ENCODE assay signal across 8 mouse cellular contexts in genomic region chr12:104978943-104979723, GRCm38 (mm10). TPM values are rescaled to one million over a fixed set of nuclear protein-coding genes. Genes with fewer than 3 reads are reported as not detected.
DNase-seq lines count a peak whose midpoint lies in the region; ATAC-seq and TF ChIP-seq lines count a peak whose summit lies in the region.

No protein-coding gene starts in this region.

- DNase-seq in heart, postnatal 10 days: no peak
- peak; percentile 60 for DNase-seq in 3134 (ENCODE audit: extremely low read depth, insufficient read length, low spot score)
- DNase-seq in ZHBTc4 (ENCODE audit: low read depth, low spot score): peak; percentile 22
- DNase-seq in limb, embryonic 14.5 days (ENCODE audit: low spot score): peak; percentile 51
- DNase-seq in T-cell, adult 2 months (ENCODE audit: low spot score): no peak
- no peak for DNase-seq in spleen, postnatal 36 days (ENCODE audit: low spot score in 2 of 2)
- DNase-seq in adipocyte (ENCODE audit: low spot score): no peak

- H3K27me3 ChIP-seq in heart, embryonic 16.5 days (ENCODE audit: control insufficient read depth, insufficient read depth, low read length): no peaks in the 10 kb centered on the region
- no peaks in the 10 kb centered on the region for H3K27me3 ChIP-seq in limb, embryonic 14.5 days (ENCODE audit: control insufficient read depth, insufficient read depth, low read length)

- peaks cover 4% of the 10 kb centered on the region; the same call in 1 of the 2 replicates for H3K9me3 ChIP-seq in heart, embryonic 16.5 days (replicated peaks; ENCODE audit: control insufficient read depth, low read length)
- no peaks in the 10 kb centered on the region for H3K9me3 ChIP-seq in limb, embryonic 14.5 days (ENCODE audit: control insufficient read depth, low read length)

- 0 out of 2 replicates have a peak overlapping the region, but pooled peaks have one; percentile 3 for H3K4me3 ChIP-seq in heart, embryonic 16.5 days (ENCODE audit: low read length)
- no peak overlapping the region for H3K4me3 ChIP-seq in limb, embryonic 14.5 days (replicated peaks; ENCODE audit: low read length)

- H3K9ac ChIP-seq in heart, embryonic 16.5 days (ENCODE audit: low read length): peak overlapping the region; percentile 21; the same call in 1 of the 2 replicates
- H3K9ac ChIP-seq in limb, embryonic 14.5 days (ENCODE audit: low read depth, low read length, severe bottlenecking): no peak overlapping the region

- peaks cover 10% of the 10 kb centered on the region for H3K4me1 ChIP-seq in heart, embryonic 16.5 days (ENCODE audit: control insufficient read depth, insufficient read depth, low read length)
- peaks cover 13% of the 10 kb centered on the region for H3K4me1 ChIP-seq in limb, embryonic 14.5 days (ENCODE audit: control insufficient read depth, insufficient read depth, low read length)

- 60% methylated on average over 22 of the region's 22 CpGs for WGBS in heart, embryonic 16.5 days
- 58% methylated on average over 22 of the region's 22 CpGs for WGBS in limb, embryonic 14.5 days

- H3K27ac ChIP-seq in heart, embryonic 16.5 days (ENCODE audit: low read length): peak overlapping the region; percentile 81
- H3K27ac ChIP-seq in limb, embryonic 14.5 days (replicated peaks; ENCODE audit: low read depth, low read length): 0 out of 2 replicates have a peak overlapping the region, but pooled peaks have one; percentile 33

- peak overlapping the region; percentile 33 for H3K4me2 ChIP-seq in heart, embryonic 16.5 days (ENCODE audit: low read depth, low read length)
- 0 out of 2 replicates have a peak overlapping the region, but pooled peaks have one; percentile 7 for H3K4me2 ChIP-seq in limb, embryonic 14.5 days (replicated peaks; ENCODE audit: low read depth, low read length, severe bottlenecking)

- H3K36me3 ChIP-seq in heart, embryonic 16.5 days (ENCODE audit: control insufficient read depth, insufficient read depth): peaks cover 4% of the 10 kb centered on the region; the same call in 1 of the 2 replicates
- no peaks in the 10 kb centered on the region for H3K36me3 ChIP-seq in limb, embryonic 14.5 days (ENCODE audit: control insufficient read depth, insufficient read depth, low read length)

- intact Hi-C loops in heart, postnatal 10 days (cut with DNase I): no loop called here

- ATAC-seq in heart, embryonic 16.5 days (replicated peaks; ENCODE audit: extremely low read depth, insufficient read depth, low FRiP score): peak; percentile 67; the same call in 1 of the 2 replicates
- ATAC-seq in limb, embryonic 14.5 days (ENCODE audit: low FRiP score, low read depth): peak; percentile 49; the same call in 1 of the 2 replicates

- TF ChIP-seq POLR2A in limb, embryonic 14.5 days (IDR thresholded peaks at IDR 0.05; ENCODE audit: borderline replicate concordance, extremely low read depth, insufficient read depth, insufficient read length): no peak

RNA-seq across cellular contexts. Expression of gene Syne3, which starts 30.5 kb away (rescaled TPM):
- 1.9 and 2.0 TPM in 2 replicates for polyA plus RNA-seq in heart, embryonic 16.5 days (2015; fragmentation: Nextera tagmentation; extraction: Ambion mirVana)
- 1 to 10 TPM; 6.1 to 6.4 TPM for total RNA-seq in heart, postnatal 10 days (2021)
- polyA plus RNA-seq in limb, embryonic 14.5 days (2012; rRNA removed): 2.6 and 3.0 TPM in 2 replicates
- polyA plus RNA-seq in limb, embryonic 14.5 days (2014; fragmentation: Nextera tagmentation; extraction: Ambion mirVana): 1.2 and 2.0 TPM in 2 replicates

RNA-seq across cellular contexts. Expression of gene Glrx5, which starts 53.4 kb away (rescaled TPM):
- 170 and 173 TPM in 2 replicates for polyA plus RNA-seq in heart, embryonic 16.5 days (2015; fragmentation: Nextera tagmentation; extraction: Ambion mirVana)
- total RNA-seq in heart, postnatal 10 days (2021): 10 to 100 TPM; 84.5 to 86.0 TPM
- 70.0 and 85.1 TPM in 2 replicates for polyA plus RNA-seq in limb, embryonic 14.5 days (2012; rRNA removed)
- 163 and 175 TPM in 2 replicates for polyA plus RNA-seq in limb, embryonic 14.5 days (2014; fragmentation: Nextera tagmentation; extraction: Ambion mirVana)

Comparison
In these comparisons a context has a peak if more than half of its experiments do, and no peak if none do; other contexts are left out.
1. DNase-seq: peak in 3134 (single experiment), ZHBTc4 (single experiment) and limb, embryonic 14.5 days (single experiment); none in heart, postnatal 10 days (0 of 2), T-cell, adult 2 months (single experiment), spleen, postnatal 36 days (0 of 2) and adipocyte (single experiment).